Mouse (Mus musculus) MEL (cell line): ENCODE measurements at regions not wholly inside any gene's neighbourhood (a gene's known extent, or its start where the extent isn't known, plus 50 kb on each side); places are given as distances from the start of the nearest gene placed in this dataset.

Experiments used
- DNase-seq: peaks from one replicate; pipeline ENCODE4 v3.0.0; 2011; ENCODE audit warnings: low read depth, low spot score
- H3K27ac ChIP-seq: 2 replicates; pipeline ENCODE4 v1.5.1; 2012; ENCODE audit warnings: low read depth, mild to moderate bottlenecking, control low read depth, low read length, moderate library complexity; ENCODE audit not compliant: control insufficient read depth
- H3K27me3 ChIP-seq, 2 experiments: fragments of 150-350 bp in 1 of 2; sonication (generic) in 1 of 2; 2 replicates each; pipeline ENCODE4 v1.6.1; 2012; ENCODE audit warnings: low read length in 2 of 2, mild to moderate bottlenecking in 2 of 2, improper control_type of control experiment in 1 of 2, moderate library complexity in 1 of 2; ENCODE audit not compliant: insufficient read depth in 2 of 2, control insufficient read depth in 1 of 2
- H3K36me3 ChIP-seq, 2 experiments: 2 replicates each; pipeline ENCODE4 v1.6.1; 2012 to 2014; ENCODE audit warnings: low read length in 2 of 2, improper control_type of control experiment in 1 of 2, inconsistent platforms in 1 of 2, mild to moderate bottlenecking in 1 of 2; ENCODE audit not compliant: insufficient read depth in 2 of 2, control insufficient read depth in 1 of 2
- H3K4me1 ChIP-seq, 2 experiments: fragments of 150-350 bp in 1 of 2; sonication (generic) in 1 of 2; 2 replicates each; pipeline ENCODE4 v1.6.1; 2012; ENCODE audit warnings: low read length in 2 of 2, improper control_type of control experiment in 1 of 2, mild to moderate bottlenecking in 1 of 2; ENCODE audit not compliant: insufficient read depth in 2 of 2, control insufficient read depth in 1 of 2
- H3K4me3 ChIP-seq, 2 experiments: fragments of 150-350 bp in 1 of 2; sonication (generic) in 1 of 2; 2 replicates each; pipeline ENCODE4 v1.5.1; 2012; ENCODE audit warnings: low read depth in 2 of 2, low read length in 2 of 2, mild to moderate bottlenecking in 2 of 2, moderate library complexity in 2 of 2, control low read depth in 1 of 2, improper control_type of control experiment in 1 of 2; ENCODE audit not compliant: control insufficient read depth in 1 of 2, insufficient read depth in 1 of 2
- H3K79me2 ChIP-seq: 2 replicates; pipeline ENCODE4 v1.6.1; 2012; ENCODE audit warnings: mild to moderate bottlenecking, low read length, moderate library complexity; ENCODE audit not compliant: control insufficient read depth, poor library complexity, insufficient read depth
- H3K9ac ChIP-seq: 2 replicates; pipeline ENCODE4 v1.6.1; 2012; ENCODE audit warnings: low read depth, mild to moderate bottlenecking, control low read depth, low read length, moderate library complexity; ENCODE audit not compliant: control insufficient read depth, poor library complexity, severe bottlenecking
- H3K9me3 ChIP-seq: fragments of 150-350 bp; sonication (generic); replicated peaks from 2 replicates; pipeline ENCODE4 v1.6.1; 2012; ENCODE audit warnings: mild to moderate bottlenecking, low read length, improper control_type of control experiment, moderate library complexity; ENCODE audit not compliant: insufficient read depth
- CHD1 ChIP-seq: IDR thresholded peaks from 2 replicates; pipeline ENCODE4 v1.6.1; 2012; ENCODE audit warnings: low read depth, mild to moderate bottlenecking, inconsistent platforms, low read length, improper control_type of control experiment
- CHD2 ChIP-seq: IDR thresholded peaks from 2 replicates; pipeline ENCODE4 v1.6.1; 2011; ENCODE audit warnings: low read length, improper control_type of control experiment
- CTCF ChIP-seq, 3 experiments: IDR thresholded peaks in 2 of 3; conservative IDR thresholded peaks in 1 of 3; 2 replicates each; pipeline ENCODE4 v1.5.1; 2011 to 2012; ENCODE audit warnings: low read length in 3 of 3, low read depth in 2 of 3, mild to moderate bottlenecking in 2 of 3, improper control_type of control experiment in 1 of 3, inconsistent platforms in 1 of 3, mixed read lengths in 1 of 3, moderate library complexity in 1 of 3; ENCODE audit not compliant: control insufficient read depth in 1 of 3, insufficient read depth in 1 of 3, poor library complexity in 1 of 3, severe bottlenecking in 1 of 3
- E2F4 ChIP-seq: IDR thresholded peaks from 2 replicates; pipeline ENCODE4 v1.6.1; 2011; ENCODE audit warnings: low read depth, low read length, improper control_type of control experiment, borderline replicate concordance
- EP300 ChIP-seq, 2 experiments: IDR thresholded peaks; 2 replicates each; pipeline ENCODE4 v1.6.1; 2011; ENCODE audit warnings: improper control_type of control experiment in 2 of 2, low read length in 2 of 2, low read depth in 1 of 2, mild to moderate bottlenecking in 1 of 2
- ETS1 ChIP-seq: IDR thresholded peaks from 2 replicates; pipeline ENCODE4 v1.6.1; 2012; ENCODE audit warnings: low read depth, mild to moderate bottlenecking, inconsistent platforms, low read length, improper control_type of control experiment, moderate library complexity
- HCFC1 ChIP-seq: IDR thresholded peaks from 2 replicates; pipeline ENCODE4 v1.6.1; 2012; ENCODE audit warnings: low read depth, mild to moderate bottlenecking, inconsistent platforms, low read length, improper control_type of control experiment, moderate library complexity
- JUND ChIP-seq: IDR thresholded peaks from 2 replicates; pipeline ENCODE4 v1.6.1; 2011; ENCODE audit warnings: low read depth, mild to moderate bottlenecking, improper control_type of control experiment, low read length
- MAFK ChIP-seq: IDR thresholded peaks from 2 replicates; pipeline ENCODE4 v1.6.1; 2011; ENCODE audit warnings: low read depth, mild to moderate bottlenecking, low read length, improper control_type of control experiment, borderline replicate concordance
- MXI1 ChIP-seq: IDR thresholded peaks from 2 replicates; pipeline ENCODE4 v1.6.1; 2011; ENCODE audit warnings: mild to moderate bottlenecking, low read depth, low read length, improper control_type of control experiment
- NELFE ChIP-seq: IDR thresholded peaks from 2 replicates; pipeline ENCODE4 v1.6.1; 2011; ENCODE audit warnings: low read depth, low read length, improper control_type of control experiment
- NRF1 ChIP-seq: IDR thresholded peaks from 2 replicates; pipeline ENCODE4 v1.6.1; 2014; ENCODE audit warnings: low read depth, mild to moderate bottlenecking, inconsistent platforms, low read length, improper control_type of control experiment, moderate library complexity; ENCODE audit not compliant: poor library complexity, insufficient read depth, severe bottlenecking
- RAD21 ChIP-seq: IDR thresholded peaks from 2 replicates; pipeline ENCODE4 v1.6.1; 2011; ENCODE audit warnings: mild to moderate bottlenecking, low read depth, low read length, improper control_type of control experiment
- SIN3A ChIP-seq: IDR thresholded peaks from 2 replicates; pipeline ENCODE4 v1.6.1; 2012; ENCODE audit warnings: low read length, improper control_type of control experiment, inconsistent platforms
- SMC3 ChIP-seq: IDR thresholded peaks from 2 replicates; pipeline ENCODE4 v1.6.1; 2011; ENCODE audit warnings: low read depth, low read length, improper control_type of control experiment
- TCF12 ChIP-seq: IDR thresholded peaks from 2 replicates; pipeline ENCODE4 v1.6.1; 2014; ENCODE audit warnings: low read depth, mild to moderate bottlenecking, inconsistent platforms, low read length, improper control_type of control experiment, moderate library complexity
- USF1 ChIP-seq: IDR thresholded peaks from 2 replicates; pipeline ENCODE4 v1.6.1; 2014; ENCODE audit warnings: low read depth, mild to moderate bottlenecking, inconsistent platforms, low read length, improper control_type of control experiment, moderate library complexity
- ZKSCAN1 ChIP-seq: IDR thresholded peaks from 2 replicates; pipeline ENCODE4 v1.6.1; 2012; ENCODE audit warnings: low read depth, mild to moderate bottlenecking, inconsistent platforms, low read length, improper control_type of control experiment, moderate library complexity
- ZNF384 ChIP-seq: IDR thresholded peaks from 2 replicates; pipeline ENCODE4 v1.6.1; 2012; ENCODE audit warnings: low read depth, mild to moderate bottlenecking, inconsistent platforms, low read length, improper control_type of control experiment

DNA sequence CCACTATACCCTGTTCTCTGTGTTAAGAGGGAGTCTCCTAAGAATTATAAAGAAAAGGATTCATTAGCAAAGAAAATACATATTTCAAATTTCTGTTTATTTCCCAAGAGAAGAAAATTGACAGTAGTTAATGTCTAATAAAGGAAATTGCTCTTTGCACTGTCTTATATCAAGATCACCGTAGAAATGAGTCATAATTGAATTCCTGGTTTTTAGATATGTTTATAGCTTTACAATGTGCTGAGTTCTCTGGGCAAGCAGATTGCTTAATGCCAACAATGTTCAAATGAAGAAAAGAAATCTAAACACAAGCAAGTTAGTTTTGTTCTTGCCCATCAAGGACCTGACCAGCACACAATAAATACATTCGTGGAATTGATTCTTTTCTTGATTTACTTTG lies 350.1 kb upstream of the Cited2 start:
- TF ChIP-seq E2F4 (no peak), SIN3A (no peak), NELFE (no peak), NRF1 (no peak), CTCF (IDR thresholded peaks at IDR 0.05 in 2 of 3, conservative IDR thresholded peaks at IDR 0.05 in 1 of 3; ENCODE audit: control insufficient read depth in 1 of 3, insufficient read depth in 1 of 3, low read depth in 2 of 3, low read length in 3 of 3, poor library complexity in 1 of 3, severe bottlenecking in 1 of 3) (no peak), USF1 (no peak), TCF12 (no peak), CHD1 (no peak), ETS1 (no peak), ZNF384 (no peak), ZKSCAN1 (no peak), SMC3 (no peak), RAD21 (no peak), MXI1 (no peak), JUND (no peak), EP300 (IDR thresholded peaks at IDR 0.05; ENCODE audit: low read depth in 1 of 2, low read length in 2 of 2) (no peak)
- DNase-seq = no peak
- Histone ChIP-seq H3K27ac (no peak overlapping the region), H3K9me3 (no peaks in the 10 kb centered on the region), H3K27me3 (no peaks in the 10 kb centered on the region), H3K36me3 (no peaks in the 10 kb centered on the region), H3K9ac (no peak overlapping the region), H3K4me3 (no peak overlapping the region), H3K4me1 (no peaks in the 10 kb centered on the region), H3K79me2 (no peaks in the 10 kb centered on the region)

DNA sequence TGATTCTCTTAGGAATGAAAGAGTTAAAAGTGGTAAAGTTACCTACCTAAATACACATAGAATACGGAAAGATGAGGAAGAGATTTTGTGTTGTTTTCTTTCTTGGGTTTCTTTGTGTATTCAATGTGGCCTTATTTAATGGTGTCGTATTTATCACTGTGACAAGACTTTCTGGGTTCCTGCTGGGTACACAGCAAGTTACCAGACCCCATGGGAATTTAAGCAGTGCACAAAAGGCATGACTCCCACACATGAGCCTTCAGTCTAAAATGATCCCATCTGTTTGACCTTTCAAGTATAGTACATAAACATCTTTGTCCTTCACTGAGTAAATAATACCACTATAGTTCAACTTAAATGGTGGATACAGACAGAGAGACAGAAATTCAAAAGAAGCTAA lies 349.0 kb upstream of the Cited2 start:
- no peak for TF ChIP-seq TCF12
- TF ChIP-seq MAFK = no peak
- no peak for TF ChIP-seq CHD2
- no peak for TF ChIP-seq HCFC1

More for the DNA sequence above, 349.0 kb upstream of the Cited2 start:
- Histone ChIP-seq H3K36me3 (no peaks in the 10 kb centered on the region), H3K4me3 (no peak overlapping the region), H3K27me3 (no peaks in the 10 kb centered on the region), H3K79me2 (no peaks in the 10 kb centered on the region), H3K27ac (no peak overlapping the region), H3K9ac (no peak overlapping the region), H3K9me3 (no peaks in the 10 kb centered on the region), H3K4me1 (no peaks in the 10 kb centered on the region)
- no peak for DNase-seq
